Mouse (Mus musculus) urinary bladder, postnatal 36 days (tissue): Measurements from ENCODE around the gene Lipe.
"Not testable (repeated sequence)": the region's sequence is repeated elsewhere in the genome, so short reads cannot be mapped to it uniquely, and the experiment has no call there.

ENCODE experiments used
- DNase-seq, 2 experiments: peaks; one replicate each; pipeline ENCODE4 v3.0.0; 2022; ENCODE audit warnings: low spot score in 2 of 2, mixed read lengths in 1 of 2

Gene Lipe

DNA sequence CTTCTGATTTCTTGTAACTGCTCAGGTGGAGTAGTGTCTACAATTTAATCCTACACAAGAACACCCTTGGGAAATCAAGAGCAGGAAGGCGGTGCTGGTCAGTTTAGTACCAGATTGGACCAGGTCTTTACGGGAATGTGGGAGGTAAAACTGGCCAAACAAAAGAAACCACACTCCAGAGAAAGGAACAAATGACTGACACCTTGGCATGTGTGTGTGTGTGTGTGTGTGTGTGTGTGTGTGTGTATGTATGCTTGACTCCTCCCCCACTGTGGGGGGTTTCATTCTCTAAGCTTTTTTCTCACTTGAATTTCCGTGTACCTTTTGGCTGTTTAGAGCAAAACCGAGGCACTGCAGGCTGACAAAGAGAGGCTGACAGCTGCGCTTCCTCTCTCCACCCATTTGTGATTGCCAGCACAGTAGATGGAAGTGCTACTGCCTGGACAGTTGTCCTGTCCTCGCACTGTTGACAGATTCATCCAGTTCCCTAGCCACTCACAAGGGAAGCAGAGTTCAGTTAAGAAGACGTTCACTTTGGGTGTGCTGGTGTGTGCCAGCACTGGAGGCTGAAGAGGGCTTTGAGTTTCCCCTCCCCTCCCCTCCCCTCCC, 14.4 kb upstream of the Lipe start, which contains the start of gene Cxcl17:
Gene Cxcl17 (minus strand): TSS at position 54 of the 609 bp plus-strand sequence.
- DNase-seq = no peak

- no peak for DNase-seq
Observed at GRCm38 (mm10) chr7:25411861-25412260, 13.4 kb upstream of the Lipe start.

- DNase-seq = no peak
Observed at GRCm38 (mm10) chr7:25410969-25411615, 12.6 kb upstream of the Lipe start.

DNA sequence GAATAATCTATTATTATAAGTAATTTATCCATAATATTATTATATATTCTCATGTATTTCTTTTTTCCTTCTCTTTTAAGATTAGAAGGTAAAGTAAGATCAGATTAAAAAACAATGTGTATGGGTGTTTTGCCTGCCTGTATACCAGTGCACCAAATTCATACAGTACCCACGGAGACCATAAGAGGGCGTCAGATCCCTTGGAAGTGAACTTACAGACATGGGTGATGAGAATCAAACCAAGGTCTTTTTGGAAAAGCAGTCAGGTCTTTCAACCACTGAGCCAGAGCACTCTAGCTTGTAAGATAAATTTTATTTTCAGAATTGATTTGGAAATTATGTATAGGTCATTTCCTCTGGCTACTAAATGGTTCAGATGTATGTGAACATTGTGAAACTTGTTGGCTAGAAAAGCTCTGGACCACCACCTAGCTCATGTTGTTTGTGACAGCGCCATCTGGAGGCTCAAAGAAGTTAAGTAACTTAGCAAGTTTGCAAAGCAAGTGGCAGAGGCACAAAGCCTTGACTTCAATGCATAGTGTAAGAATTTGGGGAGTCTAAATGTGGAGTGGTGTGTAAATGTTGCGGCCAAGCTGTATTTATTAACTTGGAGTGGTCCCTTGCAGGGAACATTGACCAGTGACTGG, 10.7 kb upstream of the Lipe start:
- no peak for DNase-seq

- no peak for DNase-seq
Observed at GRCm38 (mm10) chr7:25406468-25406867, 8.0 kb upstream of the Lipe start.

DNA sequence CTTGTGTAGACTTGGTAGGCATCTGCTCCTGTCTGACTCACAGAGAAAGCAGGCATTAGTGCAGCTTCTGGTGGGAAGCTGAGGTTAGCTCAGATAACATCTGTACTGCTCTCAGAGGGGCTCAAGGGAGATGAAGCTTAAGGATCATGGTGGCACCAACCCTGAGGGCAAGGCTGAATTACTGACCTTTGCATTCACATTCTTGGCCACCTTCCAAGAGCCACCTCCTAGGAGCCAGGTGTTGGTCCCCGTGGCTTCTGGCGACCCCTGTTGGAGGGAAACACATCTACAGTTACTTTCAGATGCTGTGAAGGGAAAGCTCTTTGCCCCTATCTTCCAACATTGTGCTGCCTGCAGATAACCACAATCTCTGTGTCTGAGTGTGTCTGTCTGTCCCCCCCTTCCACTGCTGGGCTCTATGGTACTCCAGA, 4.2 kb upstream of the Lipe start:
- DNase-seq = peak in 1 of 2 experiments; percentile 31

GRCm38 (mm10) chr7:25401986-25402385, 3.5 kb upstream of the Lipe start:
- DNase-seq = no peak

GRCm38 (mm10) chr7:25401551-25401950, 3.0 kb upstream of the Lipe start:
- DNase-seq = no peak

DNA sequence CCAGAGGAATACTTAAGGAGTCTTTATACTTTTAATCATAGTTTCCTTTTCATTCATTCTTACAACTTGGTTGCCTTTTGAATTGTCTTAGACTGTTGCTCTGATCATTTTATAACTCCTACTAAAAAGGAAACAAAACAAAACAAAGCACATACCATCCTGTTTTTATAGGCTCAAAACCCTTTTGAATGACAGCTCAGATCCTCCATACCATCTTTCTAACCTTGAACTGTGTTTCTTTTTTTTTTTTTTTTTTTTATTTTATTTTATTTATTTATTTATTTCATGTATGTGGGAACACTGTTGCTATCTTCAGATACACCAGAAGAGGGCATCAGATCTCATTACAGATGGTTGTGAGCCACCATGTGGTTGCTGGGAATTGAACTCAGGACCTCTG, 518 bp upstream of the Lipe start:
- DNase-seq = not testable (repeated sequence)

GRCm38 (mm10) chr7:25396621-25397020, 1.9 kb downstream of the Lipe start:
- DNase-seq = no peak

- peak; percentile 91 to 95 for DNase-seq
Observed at GRCm38 (mm10) chr7:25395558-25396521, 2.7 kb downstream of the Lipe start.

- DNase-seq = no peak
Observed at GRCm38 (mm10) chr7:25395186-25395557, 3.3 kb downstream of the Lipe start.

- DNase-seq = no peak
Observed at GRCm38 (mm10) chr7:25394754-25395153, 3.8 kb downstream of the Lipe start.

DNA sequence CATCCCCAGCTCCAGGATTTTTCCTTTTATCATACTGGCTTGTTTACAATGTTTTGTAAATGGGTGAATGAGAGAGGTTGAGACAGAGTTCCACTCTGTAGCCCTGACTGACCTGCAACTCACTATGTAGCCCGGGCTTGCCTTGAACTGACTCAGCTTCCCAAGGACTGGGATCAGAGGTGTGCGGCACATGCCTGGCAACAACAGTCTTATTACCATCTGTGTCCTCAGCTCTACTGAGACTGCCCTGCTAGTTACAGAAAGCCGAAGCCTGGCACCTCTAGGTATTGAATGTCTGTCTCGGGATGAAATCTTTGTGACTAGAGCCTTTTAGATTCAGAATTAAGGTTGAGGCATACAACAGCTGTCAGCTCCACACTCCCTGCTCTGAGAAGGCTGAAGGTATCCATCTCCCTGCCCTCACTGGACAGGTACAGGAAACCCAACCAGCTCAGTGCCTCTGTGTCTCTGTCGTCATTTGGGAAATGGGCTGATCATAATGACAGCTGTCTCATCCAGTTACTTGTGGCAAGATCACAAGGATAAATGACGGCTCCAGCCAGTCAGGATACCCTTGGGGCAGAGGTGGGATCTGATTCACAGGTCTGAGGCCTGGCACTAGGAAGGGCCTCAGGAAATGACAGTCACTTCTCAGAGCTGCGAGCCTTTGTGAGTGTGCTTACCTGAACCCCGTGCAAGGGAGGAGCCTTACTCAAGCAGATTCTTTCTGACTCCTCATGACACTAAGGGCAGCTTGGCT, 4.9 kb downstream of the Lipe start:
- DNase-seq = no peak

DNA sequence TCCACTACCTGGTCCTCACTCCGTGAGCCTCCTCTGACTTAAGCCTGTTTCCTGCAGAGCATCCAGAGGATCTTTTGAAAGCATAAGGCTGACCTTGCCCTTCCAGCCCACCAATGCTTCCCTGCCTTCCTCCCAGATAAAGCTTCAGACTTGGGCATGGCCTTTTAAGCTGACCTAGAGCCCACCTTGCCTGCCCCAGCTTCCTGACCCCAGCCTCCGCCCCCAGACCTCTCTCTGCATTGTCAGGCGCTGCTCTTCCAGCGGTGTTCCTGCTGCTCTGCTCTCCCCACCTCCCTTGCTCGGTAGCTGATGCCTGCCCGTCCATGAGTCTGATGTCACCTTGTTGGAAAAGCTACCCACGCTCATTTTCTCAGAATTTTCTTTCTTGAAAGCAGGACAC, 5.7 kb downstream of the Lipe start:
- DNase-seq = no peak

GRCm38 (mm10) chr7:25391856-25392453, 6.6 kb downstream of the Lipe start:
- DNase-seq = no peak

GRCm38 (mm10) chr7:25390986-25391385, 7.5 kb downstream of the Lipe start:
- DNase-seq = no peak

- peak; percentile 75 to 85 for DNase-seq
Observed at GRCm38 (mm10) chr7:25390054-25390770, 8.3 kb downstream of the Lipe start.

- no peak for DNase-seq
Observed at GRCm38 (mm10) chr7:25388916-25389315, 9.6 kb downstream of the Lipe start.

GRCm38 (mm10) chr7:25387811-25388440, 10.6 kb downstream of the Lipe start:
- DNase-seq = no peak
